Mouse (Mus musculus) megakaryocyte, embryonic 14.5 days (primary cell): ENCODE results near the gene Ift52.

ENCODE experiments used
- FLI1 ChIP-seq: IDR thresholded peaks from 2 replicates; pipeline ENCODE4 v1.6.1; 2012; ENCODE audit warnings: low read length, inconsistent platforms, mixed read lengths
- GATA1 ChIP-seq: IDR thresholded peaks from 3 replicates; pipeline ENCODE4 v1.6.1; 2012; ENCODE audit warnings: mixed read lengths, low read length, inconsistent platforms, borderline replicate concordance

- TF ChIP-seq GATA1 (no peak), FLI1 (no peak)
Observed at GRCm38 (mm10) chr2:162991394-162992083, 25.6 kb upstream of the Ift52 start.
